Mouse (Mus musculus) neural tube, embryonic 13.5 days (tissue): Measurements from ENCODE around the gene Draxin. TPM values are rescaled to one million over a fixed set of nuclear protein-coding genes. Genes with fewer than 3 reads are reported as not detected.

Experiments
- ATAC-seq: fragments of 200-750 bp; cut with Nextera tagmentation; 2 replicates; pipeline ENCODE4 v1.8.0; 2017; ENCODE audit warnings: low read depth, mild to moderate bottlenecking, moderate TSS enrichment, moderate library complexity
- H3K27ac ChIP-seq: fragments of 300-500 bp; sonication (generic); replicated peaks from 2 replicates; pipeline ENCODE4 v1.5.1; 2015; ENCODE audit warnings: moderate library complexity, mild to moderate bottlenecking, inconsistent platforms
- H3K27me3 ChIP-seq: fragments of 300-500 bp; sonication (generic); 2 replicates; pipeline ENCODE4 v1.6.1; 2015; ENCODE audit warnings: mild to moderate bottlenecking, inconsistent platforms
- H3K36me3 ChIP-seq: fragments of 300-500 bp; sonication (generic); 2 replicates; pipeline ENCODE4 v1.6.1; 2015; ENCODE audit warnings: mild to moderate bottlenecking, inconsistent platforms
- H3K4me1 ChIP-seq: fragments of 300-500 bp; sonication (generic); replicated peaks from 2 replicates; pipeline ENCODE4 v1.6.1; 2015; ENCODE audit warnings: inconsistent platforms
- H3K4me2 ChIP-seq: fragments of 300-500 bp; sonication (generic); 2 replicates; pipeline ENCODE4 v1.6.1; 2015; ENCODE audit warnings: inconsistent platforms, mild to moderate bottlenecking, moderate library complexity
- H3K4me3 ChIP-seq: fragments of 300-500 bp; sonication (generic); 2 replicates; pipeline ENCODE4 v1.5.1; 2015; ENCODE audit warnings: mild to moderate bottlenecking, inconsistent platforms
- H3K9ac ChIP-seq: fragments of 300-500 bp; sonication (generic); 2 replicates; pipeline ENCODE4 v1.6.1; 2015; ENCODE audit warnings: moderate library complexity, mild to moderate bottlenecking, inconsistent platforms
- H3K9me3 ChIP-seq: fragments of 300-500 bp; sonication (generic); 2 replicates; pipeline ENCODE4 v1.6.1; 2016; ENCODE audit warnings: inconsistent platforms
- WGBS: fragments of 180-500 bp; shearing (Covaris S2); methylation state at CpG from one replicate; pipeline ENCODE4 v1.1.7; 2015; 5-methylcytosine and 5-hydroxymethylcytosine counted together
- polyA plus RNA-seq: library from polyadenylated mRNA; unstranded; fragments of >200 nt; fragmentation: Nextera tagmentation; extraction: Ambion mirVana; gene quantifications from 2 replicates; pipeline ENCODE4 v1.2.1, GENCODE M21; 2015

Gene Draxin
- polyA plus RNA-seq, 1 experiment from 2014 or later, result 14.0 TPM

DNA sequence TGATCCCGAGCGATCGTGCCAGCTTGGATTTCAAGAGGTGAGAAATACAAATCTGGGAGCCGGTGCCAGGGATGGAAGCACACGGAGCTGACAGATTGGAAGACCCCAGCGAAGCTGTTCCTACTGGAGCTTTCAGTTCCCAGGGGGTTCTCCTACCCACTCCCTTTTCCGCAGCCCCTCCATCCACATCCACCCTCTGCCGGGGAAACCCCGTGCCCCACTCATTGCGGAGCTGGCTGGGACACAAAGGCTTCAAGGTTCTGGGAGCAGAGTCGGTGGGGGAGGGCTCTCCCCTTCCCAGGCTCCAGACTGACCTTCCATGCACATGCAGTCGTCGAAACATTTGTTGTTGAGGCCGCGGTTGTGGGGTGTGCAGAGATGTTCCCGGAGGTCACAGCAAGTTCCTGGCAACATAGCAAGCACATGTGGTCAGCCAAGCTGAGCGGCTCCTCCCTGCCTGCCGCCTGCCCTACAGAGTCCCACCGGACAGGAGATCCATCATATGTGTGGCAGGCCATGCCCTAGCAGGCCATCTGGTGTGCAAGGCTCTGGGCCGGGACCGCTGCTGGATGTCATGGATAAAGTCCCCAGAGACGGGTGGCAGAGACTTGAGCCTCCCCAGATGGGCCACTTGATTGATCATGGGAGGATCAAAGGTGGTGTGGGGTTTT, 22.7 kb downstream of the Draxin start:
- H3K4me3 ChIP-seq, result no peak overlapping the region
- H3K27me3 ChIP-seq, result no peaks in the 10 kb centered on the region
- 40% methylated on average over 22 of the region's 22 CpGs for WGBS
- H3K36me3 ChIP-seq, result peaks cover 74% of the 10 kb centered on the region
- no peaks in the 10 kb centered on the region for H3K9me3 ChIP-seq
- peak overlapping the region; percentile 49; the same call in 1 of the 2 replicates for H3K27ac ChIP-seq
- H3K9ac ChIP-seq, result peak overlapping the region; percentile 53; the same call in 1 of the 2 replicates
- H3K4me2 ChIP-seq, result 0 out of 2 replicates have a peak overlapping the region, but pooled peaks have one; percentile 13
- ATAC-seq, result peak; percentile 52; the same call in 1 of the 2 replicates
- H3K4me1 ChIP-seq, result peaks cover 23% of the 10 kb centered on the region

DNA sequence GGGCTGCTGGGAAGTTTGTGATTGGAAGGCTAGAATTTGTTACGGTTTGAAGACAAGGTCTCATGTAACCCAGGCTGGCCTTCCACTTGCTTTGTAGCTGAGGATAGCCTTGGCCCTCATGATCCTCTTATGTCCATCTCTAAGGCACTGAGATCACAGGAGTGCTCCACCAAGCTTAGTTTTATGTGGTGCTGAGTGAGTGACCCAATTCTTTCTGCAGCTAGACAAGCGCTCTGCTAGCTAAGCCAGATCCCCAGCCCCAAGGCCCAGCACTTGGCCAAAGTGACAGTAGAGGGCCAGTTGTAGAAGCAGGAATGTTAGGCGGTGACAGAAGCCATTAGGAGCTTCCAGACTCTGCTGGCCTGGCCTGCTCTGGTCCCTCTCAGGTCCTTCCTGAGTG, 26.4 kb downstream of the Draxin start:
- H3K36me3 ChIP-seq, result peaks cover 62% of the 10 kb centered on the region
- H3K4me2 ChIP-seq, result no peak overlapping the region

DNA sequence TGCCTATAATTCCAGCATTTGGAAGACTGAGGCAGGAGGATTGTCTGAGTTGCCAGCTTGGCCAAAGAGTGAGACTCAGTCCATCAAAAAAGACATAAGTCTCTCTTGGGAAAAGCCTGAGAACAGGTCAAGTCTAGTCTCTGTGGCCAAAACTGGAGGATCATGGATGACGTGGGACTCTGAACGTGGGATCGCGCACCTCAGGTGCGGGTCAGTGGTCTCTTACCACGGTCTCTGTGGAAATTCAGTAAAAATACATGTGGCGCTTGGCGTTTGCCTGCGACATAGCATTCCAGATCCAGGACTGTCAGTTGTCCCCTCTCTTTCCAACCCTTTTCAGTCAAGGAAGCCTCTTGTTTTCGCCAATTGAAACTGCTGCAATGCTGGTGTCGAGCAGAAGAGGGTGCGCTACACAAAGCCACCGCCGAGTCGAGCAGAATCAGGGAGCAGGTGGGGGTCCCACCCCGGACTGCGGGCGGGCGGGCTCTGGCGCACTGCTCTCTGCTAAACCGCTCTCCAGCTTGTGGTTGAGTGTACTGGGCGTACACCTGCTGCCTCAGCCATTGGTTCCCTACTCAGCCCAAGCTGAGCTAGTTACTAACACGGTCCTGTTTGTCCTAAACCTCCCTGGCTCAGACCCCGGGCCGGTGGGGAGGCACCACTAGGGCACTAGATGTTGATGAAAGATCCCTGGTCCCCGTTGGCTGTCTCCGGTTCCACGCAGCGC, 28.5 kb downstream of the Draxin start:
- H3K9ac ChIP-seq, result peak overlapping the region; percentile 55; the same call in 1 of the 2 replicates
- peak overlapping the region; percentile 51 for H3K4me2 ChIP-seq
- 17% methylated on average over 29 of the region's 29 CpGs for WGBS
- peaks cover 40% of the 10 kb centered on the region for H3K36me3 ChIP-seq
- no peaks in the 10 kb centered on the region for H3K27me3 ChIP-seq
- no peaks in the 10 kb centered on the region for H3K9me3 ChIP-seq
- peak overlapping the region; percentile 72 for H3K27ac ChIP-seq
- peak overlapping the region; percentile 26 for H3K4me3 ChIP-seq
- ATAC-seq, result peak; percentile 87
- H3K4me1 ChIP-seq, result peaks cover 22% of the 10 kb centered on the region; the same call in 1 of the 2 replicates

More for the DNA sequence above, 26.4 kb downstream of the Draxin start:
- no peak for ATAC-seq
- H3K9ac ChIP-seq, result no peak overlapping the region
- 93% methylated on average over 3 of the region's 3 CpGs for WGBS
- H3K27ac ChIP-seq, result no peak overlapping the region
- H3K27me3 ChIP-seq, result no peaks in the 10 kb centered on the region
- no peak overlapping the region for H3K4me3 ChIP-seq
- peaks cover 30% of the 10 kb centered on the region for H3K4me1 ChIP-seq
- no peaks in the 10 kb centered on the region for H3K9me3 ChIP-seq

DNA sequence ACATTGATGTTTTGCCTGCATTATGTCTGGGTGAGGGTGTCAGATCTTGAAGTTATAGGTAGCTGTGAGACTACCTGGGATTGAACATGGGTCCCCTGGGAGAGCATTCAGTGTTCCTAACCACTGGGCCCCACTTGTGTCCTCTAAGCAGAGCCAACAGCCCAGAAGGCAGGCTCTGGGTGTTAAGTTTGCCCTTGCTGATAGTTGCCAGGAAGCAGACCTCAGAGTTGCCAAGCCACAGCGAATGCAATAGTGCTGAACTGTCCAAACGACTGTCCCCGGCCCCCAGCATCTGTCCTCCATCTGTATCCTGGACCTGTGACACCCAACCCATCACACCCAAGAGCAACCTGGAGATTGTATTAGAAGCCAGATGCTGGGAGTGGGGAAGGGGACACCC, 31.8 kb downstream of the Draxin start:
- ATAC-seq, result no peak
- H3K4me1 ChIP-seq, result peaks cover 22% of the 10 kb centered on the region; the same call in 1 of the 2 replicates
- H3K4me2 ChIP-seq, result no peak overlapping the region
- 85% methylated on average over 3 of the region's 3 CpGs for WGBS
- H3K9ac ChIP-seq, result no peak overlapping the region
- no peak overlapping the region for H3K4me3 ChIP-seq
- H3K27ac ChIP-seq, result no peak overlapping the region
- H3K36me3 ChIP-seq, result peaks cover 18% of the 10 kb centered on the region
- H3K9me3 ChIP-seq, result no peaks in the 10 kb centered on the region
- H3K27me3 ChIP-seq, result no peaks in the 10 kb centered on the region

DNA sequence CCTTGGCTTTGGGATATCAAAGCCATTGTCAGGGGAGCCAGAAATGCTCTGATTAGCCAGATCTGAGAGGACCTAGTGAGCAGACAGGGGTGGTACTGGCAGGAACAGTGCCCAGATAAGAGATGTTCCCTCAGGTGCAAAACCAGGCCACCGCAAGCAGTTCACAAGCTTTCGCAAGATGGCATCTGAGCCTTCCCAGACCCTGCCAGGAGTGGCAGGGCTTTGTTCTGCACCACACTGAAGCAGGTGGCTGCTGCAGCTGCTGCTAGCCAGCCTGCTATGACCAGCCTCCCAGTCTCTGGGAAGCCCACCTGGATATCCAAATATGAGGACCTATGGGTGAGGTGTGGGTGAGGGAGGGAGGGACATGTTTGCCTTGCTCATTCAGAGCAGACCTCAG, 32.6 kb downstream of the Draxin start:
- ATAC-seq, result no peak; the same call in 1 of the 2 replicates
- H3K36me3 ChIP-seq, result peaks cover 18% of the 10 kb centered on the region
- H3K4me3 ChIP-seq, result no peak overlapping the region
- no peak overlapping the region for H3K9ac ChIP-seq
- H3K4me1 ChIP-seq, result peaks cover 22% of the 10 kb centered on the region; the same call in 1 of the 2 replicates
- peak overlapping the region; percentile 59 for H3K27ac ChIP-seq
- WGBS, result 78% methylated on average over 2 of the region's 2 CpGs
- H3K4me2 ChIP-seq, result no peak overlapping the region
- no peaks in the 10 kb centered on the region for H3K9me3 ChIP-seq
- no peaks in the 10 kb centered on the region for H3K27me3 ChIP-seq

DNA sequence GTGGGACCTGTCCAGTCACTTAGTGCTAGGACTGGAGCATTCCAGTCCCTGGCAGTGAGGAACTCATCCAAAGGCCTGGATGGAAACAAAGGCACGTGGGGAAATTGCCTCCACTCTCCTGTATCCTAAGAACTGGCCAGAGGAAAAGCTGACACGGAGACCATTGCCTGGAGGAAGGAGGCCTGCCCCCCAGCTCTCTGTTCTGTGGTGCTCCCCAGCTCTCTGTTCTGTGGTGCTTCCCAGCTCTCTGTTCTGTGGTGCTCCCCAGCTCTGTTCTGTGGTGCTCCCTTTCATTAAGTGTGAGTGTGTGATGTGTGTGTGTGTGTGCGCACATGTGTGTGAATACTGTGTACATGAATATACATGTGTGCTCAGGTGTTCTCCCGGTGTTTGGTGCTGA, 35.4 kb downstream of the Draxin start:
- Histone ChIP-seq H3K4me1 (peaks cover 12% of the 10 kb centered on the region; the same call in 1 of the 2 replicates), H3K4me2 (no peak overlapping the region), H3K36me3 (peaks cover 4% of the 10 kb centered on the region; the same call in 1 of the 2 replicates), H3K9me3 (no peaks in the 10 kb centered on the region), H3K27ac (no peak overlapping the region), H3K9ac (no peak overlapping the region), H3K4me3 (no peak overlapping the region), H3K27me3 (no peaks in the 10 kb centered on the region)
- WGBS, result 82% methylated on average over 4 of the region's 4 CpGs
- ATAC-seq, result no peak

DNA sequence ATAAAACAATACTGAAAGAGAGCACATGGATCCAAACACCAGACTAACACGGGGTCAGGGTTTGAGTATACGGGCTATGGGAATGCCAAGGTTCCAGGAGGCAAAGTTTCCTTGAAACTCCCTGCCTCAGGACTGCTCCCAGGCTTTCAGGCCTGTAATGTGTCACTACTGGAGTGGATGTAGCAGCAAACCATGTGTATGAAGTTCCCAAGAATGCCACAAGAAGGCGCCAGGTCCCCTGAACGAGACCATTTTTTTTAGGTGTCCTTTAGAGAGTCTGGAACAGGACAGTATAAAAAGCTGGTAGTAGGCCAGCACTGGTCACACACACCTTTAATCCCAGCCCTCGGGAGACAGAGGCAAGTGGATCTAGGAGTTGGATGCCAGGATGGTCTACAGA, 36.3 kb downstream of the Draxin start:
- no peaks in the 10 kb centered on the region for H3K9me3 ChIP-seq
- no peak overlapping the region for H3K27ac ChIP-seq
- no peak overlapping the region for H3K9ac ChIP-seq
- ATAC-seq, result no peak
- no peak overlapping the region for H3K4me2 ChIP-seq
- WGBS, result 80% methylated on average over 5 of the region's 5 CpGs
- H3K4me1 ChIP-seq, result peaks cover 12% of the 10 kb centered on the region; the same call in 1 of the 2 replicates
- no peaks in the 10 kb centered on the region for H3K27me3 ChIP-seq
- no peaks in the 10 kb centered on the region for H3K36me3 ChIP-seq
- H3K4me3 ChIP-seq, result no peak overlapping the region

DNA sequence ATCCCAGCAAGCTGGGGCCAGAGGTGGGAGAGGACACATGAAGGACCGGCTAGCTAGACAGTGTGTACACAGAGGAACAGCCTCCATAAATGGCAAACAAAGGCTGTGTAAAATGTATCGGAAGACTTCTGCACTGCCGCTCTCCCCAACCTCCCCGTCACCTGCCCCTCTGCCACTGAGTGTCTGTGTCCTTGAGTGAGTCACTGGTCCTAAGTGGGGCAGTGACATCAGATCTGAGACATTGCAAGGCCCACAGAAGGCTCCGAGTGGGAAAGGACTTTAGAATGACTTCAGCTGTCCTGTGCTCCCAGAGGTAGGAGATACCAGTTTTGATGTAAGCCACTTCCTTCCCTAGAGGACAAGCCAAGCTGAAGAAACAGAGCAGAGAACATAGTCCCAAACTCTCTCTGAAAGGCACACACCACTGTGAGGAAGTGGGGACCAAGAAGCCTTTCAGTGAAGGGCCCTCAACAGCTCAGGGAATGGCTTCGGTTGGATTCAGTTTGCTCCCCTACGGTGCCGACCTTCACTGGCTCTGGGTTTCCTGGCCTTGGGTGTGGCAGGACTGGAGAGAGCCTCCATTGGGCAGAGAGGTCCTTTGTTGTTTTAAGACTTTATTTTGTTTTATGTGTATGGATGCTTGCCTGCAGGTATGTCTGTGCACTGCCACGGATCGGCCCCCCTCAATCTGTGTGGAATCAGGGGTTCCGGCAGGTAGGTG, 37.8 kb downstream of the Draxin start:
- ATAC-seq, result no peak
- H3K27me3 ChIP-seq, result no peaks in the 10 kb centered on the region
- WGBS, result 90% methylated on average over 11 of the region's 11 CpGs

DNA sequence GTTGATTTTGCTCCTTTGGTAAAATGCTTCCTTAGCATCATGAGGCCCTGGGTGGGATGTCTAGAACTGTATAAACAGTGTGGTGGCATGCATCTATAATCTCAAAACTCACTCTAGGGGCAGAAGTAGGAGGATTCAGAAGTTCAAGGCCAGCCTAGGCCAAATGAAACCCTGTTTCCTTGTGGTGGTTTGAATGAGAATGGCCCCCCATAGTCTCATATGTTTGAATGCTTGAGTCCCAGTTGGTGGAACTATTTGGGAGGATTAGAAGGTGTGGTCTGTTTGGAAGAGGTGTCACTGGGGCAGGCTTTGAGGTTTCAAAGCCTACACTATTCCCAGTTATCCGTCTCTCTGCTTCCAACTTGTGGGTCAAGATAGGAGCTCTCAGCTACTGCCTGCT, 39.3 kb downstream of the Draxin start:
- no peak overlapping the region for H3K4me2 ChIP-seq
- no peak for ATAC-seq
- H3K9ac ChIP-seq, result no peak overlapping the region
- 91% methylated on average over 1 of the region's 1 CpGs for WGBS
- H3K36me3 ChIP-seq, result no peaks in the 10 kb centered on the region
- H3K27me3 ChIP-seq, result no peaks in the 10 kb centered on the region
- no peak overlapping the region for H3K4me3 ChIP-seq
- H3K4me1 ChIP-seq, result peaks cover 25% of the 10 kb centered on the region
- no peaks in the 10 kb centered on the region for H3K9me3 ChIP-seq
- no peak overlapping the region for H3K27ac ChIP-seq

More for the DNA sequence above, 37.8 kb downstream of the Draxin start:
- H3K36me3 ChIP-seq, result no peaks in the 10 kb centered on the region
- H3K9me3 ChIP-seq, result no peaks in the 10 kb centered on the region
- peaks cover 13% of the 10 kb centered on the region for H3K4me1 ChIP-seq
- H3K27ac ChIP-seq, result no peak overlapping the region
- H3K4me3 ChIP-seq, result no peak overlapping the region
- H3K4me2 ChIP-seq, result no peak overlapping the region
- no peak overlapping the region for H3K9ac ChIP-seq

DNA sequence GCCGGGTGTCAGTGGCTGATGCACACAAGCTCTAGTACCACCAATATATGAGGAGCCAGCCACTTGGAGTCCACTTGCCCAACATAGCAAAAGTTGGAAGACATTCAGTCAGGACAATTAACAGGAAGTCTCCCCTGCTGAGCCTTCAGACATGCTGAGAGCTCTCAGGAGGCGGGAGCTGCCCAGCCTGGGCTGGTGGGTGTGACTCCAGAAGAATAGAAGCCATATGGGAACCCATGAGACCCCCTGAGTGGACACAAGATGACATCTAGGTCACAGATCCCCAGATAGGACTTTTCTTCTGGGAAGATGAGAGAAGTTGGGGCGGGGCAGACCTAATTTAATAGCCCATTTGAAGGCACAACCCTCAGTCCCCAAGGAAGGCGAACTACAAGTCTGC, 41.3 kb downstream of the Draxin start:
- no peaks in the 10 kb centered on the region for H3K36me3 ChIP-seq
- no peak overlapping the region for H3K4me3 ChIP-seq
- no peak overlapping the region; the same call in 1 of the 2 replicates for H3K27ac ChIP-seq
- H3K4me1 ChIP-seq, result peaks cover 36% of the 10 kb centered on the region
- WGBS, result 43% methylated on average over 4 of the region's 4 CpGs
- no peaks in the 10 kb centered on the region for H3K27me3 ChIP-seq
- no peaks in the 10 kb centered on the region for H3K9me3 ChIP-seq
- no peak overlapping the region for H3K4me2 ChIP-seq
- 0 out of 2 replicates have a peak overlapping the region, but pooled peaks have one; percentile 68 for H3K9ac ChIP-seq
- no peak for ATAC-seq

DNA sequence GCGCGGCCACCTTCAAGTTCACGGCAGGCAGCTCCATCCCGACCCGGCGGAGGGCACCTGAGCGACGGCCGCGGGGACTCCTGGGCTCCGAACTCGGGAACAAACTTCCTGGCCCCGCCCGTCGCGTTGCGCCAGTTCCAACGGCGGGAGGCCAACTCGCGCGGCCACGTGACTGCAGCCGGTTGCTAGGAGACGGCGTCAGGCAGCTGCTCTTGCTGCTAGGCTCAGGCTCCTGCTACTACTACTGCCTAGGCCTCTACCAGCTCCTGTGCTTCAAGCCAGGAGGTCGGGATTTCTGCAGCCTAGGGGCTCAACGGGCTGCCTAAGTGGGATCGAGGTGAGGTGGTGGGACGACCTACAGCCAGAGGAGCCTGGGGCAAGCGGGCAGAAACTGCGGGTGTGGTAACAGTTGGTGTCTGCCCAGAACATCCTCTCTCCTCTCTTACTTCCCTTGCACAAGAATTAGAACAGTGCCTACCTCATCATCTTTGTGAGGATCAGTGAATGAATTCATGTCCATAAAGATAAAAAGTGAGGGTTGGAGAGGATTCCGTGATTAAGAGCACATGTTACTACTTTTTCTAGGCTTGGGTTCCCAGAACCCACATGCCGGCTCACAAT, 42.5 kb downstream of the Draxin start, which contains the start of gene Agtrap:
Gene Agtrap, minus strand, starts transcription at position 125 of the 621 bp plus-strand sequence.
- no peaks in the 10 kb centered on the region for H3K36me3 ChIP-seq
- H3K4me3 ChIP-seq, result peak within 1 kb of the TSS; percentile 52
- peak; percentile 92 for ATAC-seq
- H3K4me2 ChIP-seq, result peak within 1 kb of the TSS; percentile 70
- H3K9me3 ChIP-seq, result no peaks in the 10 kb centered on the region
- peaks cover 47% of the 10 kb centered on the region for H3K4me1 ChIP-seq
- H3K27ac ChIP-seq, result peak within 1 kb of the TSS; percentile 61
- 3% methylated on average over 34 of the region's 34 CpGs for WGBS
- peak within 1 kb of the TSS; percentile 68 for H3K9ac ChIP-seq
- no peaks in the 10 kb centered on the region for H3K27me3 ChIP-seq
